In the genomic region with DNA sequence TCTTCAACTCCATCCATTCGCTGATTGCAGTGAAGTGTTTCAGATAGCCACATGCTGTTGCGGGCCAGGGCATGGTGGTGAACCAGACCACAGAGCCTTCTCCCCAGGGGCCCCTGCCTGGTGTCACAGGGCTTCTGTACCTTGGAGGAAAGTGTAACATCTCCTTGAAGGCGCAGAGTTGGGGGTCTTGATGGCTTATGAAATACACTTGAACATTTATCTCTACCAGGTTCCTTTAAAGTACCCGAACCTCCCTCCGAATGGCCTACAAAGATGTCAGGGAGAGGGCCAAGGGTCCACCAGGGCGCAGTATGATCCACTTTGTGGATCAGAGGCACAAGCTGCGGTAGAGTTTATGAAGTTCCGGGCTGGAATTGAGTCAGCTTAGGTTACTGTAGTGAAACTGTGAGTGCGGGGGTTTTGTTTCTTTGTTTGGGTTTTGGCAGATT, we compare ENCODE assay signal across 8 mouse cellular contexts. TPM values are rescaled to one million over a fixed set of nuclear protein-coding genes. Genes with fewer than 3 reads are reported as not detected.
DNase-seq lines count a peak whose midpoint lies in the region; ATAC-seq lines count a peak whose summit lies in the region.

No protein-coding gene starts in this region.

- no peaks in the 10 kb centered on the region for H3K27me3 ChIP-seq in liver, embryonic 11.5 days (replicated peaks; ENCODE audit: control insufficient read depth, insufficient read depth, low read length)
- H3K27me3 ChIP-seq in forebrain, embryonic 11.5 days (ENCODE audit: control insufficient read depth, insufficient read depth, low read length), result no peaks in the 10 kb centered on the region
- H3K27me3 ChIP-seq in limb, embryonic 10.5 days (ENCODE audit: low read depth, poor library complexity, severe bottlenecking), result no peaks in the 10 kb centered on the region

- peak overlapping the region; percentile 77 for H3K4me2 ChIP-seq in liver, embryonic 11.5 days
- H3K4me2 ChIP-seq in forebrain, embryonic 11.5 days (ENCODE audit: low read depth, low read length, severe bottlenecking), result peak overlapping the region; percentile 66

- no peak for DNase-seq in liver, embryonic 11.5 days (ENCODE audit: low spot score)
- DNase-seq in liver, result no peak
- DNase-seq in forebrain, embryonic 11.5 days (ENCODE audit: low spot score), result peak; percentile 58
- DNase-seq in limb, embryonic 10.5 days (ENCODE audit: low spot score), result peak; percentile 59
- DNase-seq in retina, embryonic 14.5 days (ENCODE audit: low spot score), result peak; percentile 52
- no peak for DNase-seq in T-cell, adult 2 months (ENCODE audit: low spot score)
- no peak for DNase-seq in adrenal gland, postnatal 25 days

- no peaks in the 10 kb centered on the region for H3K36me3 ChIP-seq in liver, embryonic 11.5 days (ENCODE audit: control insufficient read depth, insufficient read depth, low read length)
- no peaks in the 10 kb centered on the region for H3K36me3 ChIP-seq in forebrain, embryonic 11.5 days (ENCODE audit: control insufficient read depth, insufficient read depth, low read length)
- peaks cover 10% of the 10 kb centered on the region; the same call in 1 of the 2 replicates for H3K36me3 ChIP-seq in limb, embryonic 10.5 days

- no peak overlapping the region for H3K27ac ChIP-seq in liver, embryonic 11.5 days (ENCODE audit: low read depth, low read length)
- no peak overlapping the region for H3K27ac ChIP-seq in forebrain, embryonic 11.5 days (ENCODE audit: low read depth, low read length)
- peak overlapping the region; percentile 88 for H3K27ac ChIP-seq in limb, embryonic 10.5 days

- H3K4me3 ChIP-seq in liver, embryonic 11.5 days (ENCODE audit: low read depth, low read length), result peak overlapping the region; percentile 59
- peak overlapping the region; percentile 59 for H3K4me3 ChIP-seq in forebrain, embryonic 11.5 days (ENCODE audit: low read depth, low read length)
- peak overlapping the region; percentile 68 for H3K4me3 ChIP-seq in limb, embryonic 10.5 days

- H3K4me1 ChIP-seq in liver, embryonic 11.5 days (replicated peaks; ENCODE audit: control insufficient read depth, insufficient read depth, low read length), result 0 out of 2 replicates have a peak, but pooled peaks cover 2% of the 10 kb centered on the region
- 0 out of 2 replicates have a peak, but pooled peaks cover 3% of the 10 kb centered on the region for H3K4me1 ChIP-seq in forebrain, embryonic 11.5 days (replicated peaks; ENCODE audit: control insufficient read depth, insufficient read depth, low read length)
- peaks cover 27% of the 10 kb centered on the region for H3K4me1 ChIP-seq in limb, embryonic 10.5 days

- peak overlapping the region; percentile 35; the same call in 1 of the 2 replicates for H3K9ac ChIP-seq in liver, embryonic 11.5 days (ENCODE audit: low read depth, low read length)
- peak overlapping the region; percentile 71 for H3K9ac ChIP-seq in forebrain, embryonic 11.5 days (ENCODE audit: low read length)

- peak; percentile 36; the same call in 1 of the 2 replicates for ATAC-seq in liver, embryonic 11.5 days (replicated peaks; ENCODE audit: low FRiP score)
- 0 out of 2 replicates have a peak, but pooled peaks have one; percentile 10 for ATAC-seq in cerebellum, adult (ENCODE audit: insufficient number of reproducible peaks, low FRiP score, low TSS enrichment)
- peak; percentile 71 for ATAC-seq in forebrain, embryonic 11.5 days (replicated peaks; ENCODE audit: low FRiP score)

- no peaks in the 10 kb centered on the region for H3K9me3 ChIP-seq in liver, embryonic 11.5 days (ENCODE audit: control insufficient read depth, low read length)
- H3K9me3 ChIP-seq in forebrain, embryonic 11.5 days (ENCODE audit: control insufficient read depth, low read length), result no peaks in the 10 kb centered on the region
- peaks cover 9% of the 10 kb centered on the region; the same call in 1 of the 2 replicates for H3K9me3 ChIP-seq in limb, embryonic 10.5 days (replicated peaks)

- 39% methylated on average over 9 of the region's 9 CpGs for WGBS in liver, embryonic 11.5 days
- WGBS in forebrain, embryonic 11.5 days, result 38% methylated on average over 9 of the region's 9 CpGs
- WGBS in limb, embryonic 10.5 days, result 42% methylated on average over 9 of the region's 9 CpGs

RNA-seq across cellular contexts. Expression of gene Dync2li1, which starts 0.6 kb away (rescaled TPM):
- polyA plus RNA-seq in liver, embryonic 11.5 days (2014; fragmentation: Nextera tagmentation; extraction: Ambion mirVana), result 7.1 and 8.9 TPM in 2 replicates
- polyA plus RNA-seq in forebrain, embryonic 11.5 days (2014; fragmentation: Nextera tagmentation; extraction: Ambion mirVana), result 35.0 and 41.8 TPM in 2 replicates
- polyA plus RNA-seq in limb, embryonic 10.5 days (2016; fragmentation: Nextera tagmentation; extraction: Ambion mirVana), result 25.5 and 33.4 TPM in 2 replicates
- total RNA-seq in adrenal gland, postnatal 25 days (2021), result 22.4 and 22.6 TPM in 2 replicates

RNA-seq across cellular contexts. Expression of gene Abcg8, which starts 49.2 kb away (rescaled TPM):
- 0.10 and 0.14 TPM in 2 replicates for polyA plus RNA-seq in liver, embryonic 11.5 days (2014; fragmentation: Nextera tagmentation; extraction: Ambion mirVana)
- 0.17 and 0.48 TPM in 2 replicates for polyA plus RNA-seq in forebrain, embryonic 11.5 days (2014; fragmentation: Nextera tagmentation; extraction: Ambion mirVana)
- 0.10 and 0.11 TPM in 2 replicates for polyA plus RNA-seq in limb, embryonic 10.5 days (2016; fragmentation: Nextera tagmentation; extraction: Ambion mirVana)
- 0.09 and 0.81 TPM in 2 replicates for total RNA-seq in adrenal gland, postnatal 25 days (2021)

RNA-seq across cellular contexts. Expression of gene Abcg5, which starts 55.9 kb away (rescaled TPM):
- 0.18 and 0.53 TPM in 2 replicates for polyA plus RNA-seq in liver, embryonic 11.5 days (2014; fragmentation: Nextera tagmentation; extraction: Ambion mirVana)
- 5.1 and 5.9 TPM in 2 replicates for polyA plus RNA-seq in forebrain, embryonic 11.5 days (2014; fragmentation: Nextera tagmentation; extraction: Ambion mirVana)
- polyA plus RNA-seq in limb, embryonic 10.5 days (2016; fragmentation: Nextera tagmentation; extraction: Ambion mirVana), result 0.97 and 1.1 TPM in 2 replicates
- 0.12 and 1.3 TPM in 2 replicates for total RNA-seq in adrenal gland, postnatal 25 days (2021)

Comparison
In these comparisons a context has a peak if more than half of its experiments do, and no peak if none do; other contexts are left out.
1. ATAC-seq: peak in every context shown above with its lines; median percentile 71 in forebrain, embryonic 11.5 days; 36 in liver, embryonic 11.5 days; 10 in cerebellum, adult.
2. DNase-seq: peak in forebrain, embryonic 11.5 days (single experiment), limb, embryonic 10.5 days (single experiment) and retina, embryonic 14.5 days (single experiment); none in liver, embryonic 11.5 days (single experiment), liver (single experiment), T-cell, adult 2 months (single experiment) and adrenal gland, postnatal 25 days (single experiment).
3. Peak in every context shown above with its lines, with median percentiles within 50 percentile points of each other: H3K4me3 ChIP-seq.